11 mouse cellular contexts compared by ENCODE assay signal in genomic region chr10:24597789-24598188, GRCm38 (mm10). TPM values are rescaled to one million over a fixed set of nuclear protein-coding genes. Genes with fewer than 3 reads are reported as not detected.
DNase-seq lines count a peak whose midpoint lies in the region; ATAC-seq and TF ChIP-seq lines count a peak whose summit lies in the region.
"Had no signal": no experiment of that assay in that cellular context is flagged by ENCODE, and none has a peak within 500 bp of the region (broad histone marks: within the 10 kb centered on the region; RNA-seq: fewer than 3 reads in every experiment).

No protein-coding gene starts in this region.

- DNase-seq in forebrain, embryonic 10.5 days (ENCODE audit: extremely low spot score, low spot score) = no peak
- no peak for DNase-seq in kidney, postnatal 0 days (ENCODE audit: low spot score)
- no peak for DNase-seq in thymus, adult 18-20 months
- DNase-seq: cerebellum, adult 8-10 months had no signal

- no peak overlapping the region for H3K9ac ChIP-seq in forebrain, embryonic 15.5 days (replicated peaks)
- H3K9ac ChIP-seq in kidney, postnatal 0 days (ENCODE audit: low read depth, low read length) = no peak overlapping the region
- no peak overlapping the region for H3K9ac ChIP-seq in kidney, embryonic 14.5 days (ENCODE audit: low read depth, low read length)
- H3K9ac ChIP-seq in heart, embryonic 15.5 days = peak overlapping the region; percentile 88; the same call in 1 of the 2 replicates
- H3K9ac ChIP-seq: hindbrain, embryonic 15.5 days had no signal

- H3ac ChIP-seq in myocyte (ENCODE audit: control insufficient read depth, insufficient read length) = no peak overlapping the region

- no peak overlapping the region for H3K4me2 ChIP-seq in forebrain, embryonic 15.5 days (replicated peaks)
- H3K4me2 ChIP-seq in kidney, postnatal 0 days (ENCODE audit: low read length) = peak overlapping the region; percentile 73
- H3K4me2 ChIP-seq in kidney, embryonic 14.5 days (replicated peaks; ENCODE audit: low read depth, low read length) = no peak overlapping the region
- H3K4me2 ChIP-seq in heart, embryonic 15.5 days = peak overlapping the region; percentile 80
- H3K4me2 ChIP-seq in myocyte (ENCODE audit: low read depth) = peak overlapping the region; percentile 59

- ATAC-seq in forebrain, embryonic 15.5 days (replicated peaks) = no peak
- no peak for ATAC-seq in kidney, postnatal 0 days (replicated peaks; ENCODE audit: low FRiP score, low read depth)
- ATAC-seq in kidney, embryonic 14.5 days (ENCODE audit: low FRiP score, low TSS enrichment) = no peak
- no peak for ATAC-seq in heart, embryonic 15.5 days (replicated peaks; ENCODE audit: insufficient number of reproducible peaks, insufficient read depth, low FRiP score, low read depth)
- no peak for ATAC-seq in granulocyte monocyte progenitor cell, adult 5-6 weeks (replicated peaks; ENCODE audit: poor library complexity, severe bottlenecking)

- TF ChIP-seq POLR2A in myocyte (IDR thresholded peaks at IDR 0.05; ENCODE audit: insufficient read length, low read depth) = no peak

- H3K4me3 ChIP-seq in forebrain, embryonic 10.5 days = peak overlapping the region; percentile 82
- H3K4me3 ChIP-seq in forebrain, embryonic 15.5 days = no peak overlapping the region
- peak overlapping the region; percentile 51 for H3K4me3 ChIP-seq in kidney, postnatal 0 days (replicated peaks; ENCODE audit: low read depth, low read length)
- H3K4me3 ChIP-seq in kidney, embryonic 14.5 days (ENCODE audit: low read length) = no peak overlapping the region
- peak overlapping the region; percentile 71 for H3K4me3 ChIP-seq in heart, embryonic 15.5 days
- no peak overlapping the region for H3K4me3 ChIP-seq in myocyte
- H3K4me3 ChIP-seq: hindbrain, embryonic 15.5 days had no signal

- H3K4me1 ChIP-seq in forebrain, embryonic 10.5 days = peaks cover 51% of the 10 kb centered on the region
- H3K4me1 ChIP-seq in forebrain, embryonic 15.5 days = peaks cover 24% of the 10 kb centered on the region
- H3K4me1 ChIP-seq in kidney, postnatal 0 days (replicated peaks; ENCODE audit: insufficient read depth, low read length) = 0 out of 2 replicates have a peak, but pooled peaks cover 16% of the 10 kb centered on the region
- peaks cover 13% of the 10 kb centered on the region; the same call in 1 of the 2 replicates for H3K4me1 ChIP-seq in kidney, embryonic 14.5 days (ENCODE audit: control insufficient read depth, insufficient read depth, low read length)
- H3K4me1 ChIP-seq in heart, embryonic 15.5 days (replicated peaks) = peaks cover 35% of the 10 kb centered on the region

- H3K79me2 ChIP-seq in myocyte (ENCODE audit: control insufficient read depth, insufficient read depth) = no peaks in the 10 kb centered on the region

- H3K27me3 ChIP-seq in forebrain, embryonic 10.5 days (ENCODE audit: poor library complexity, severe bottlenecking) = no peaks in the 10 kb centered on the region
- no peaks in the 10 kb centered on the region for H3K27me3 ChIP-seq in forebrain, embryonic 15.5 days
- H3K27me3 ChIP-seq in kidney, postnatal 0 days (ENCODE audit: insufficient read depth, low read length) = no peaks in the 10 kb centered on the region
- H3K27me3 ChIP-seq in kidney, embryonic 14.5 days (ENCODE audit: control insufficient read depth, insufficient read depth, low read length) = no peaks in the 10 kb centered on the region
- no peaks in the 10 kb centered on the region for H3K27me3 ChIP-seq in heart, embryonic 15.5 days
- no peaks in the 10 kb centered on the region for H3K27me3 ChIP-seq in myocyte (ENCODE audit: control insufficient read depth, insufficient read depth, insufficient read length)
- H3K27me3 ChIP-seq: hindbrain, embryonic 15.5 days had no signal

- H3K36me3 ChIP-seq in forebrain, embryonic 10.5 days (replicated peaks) = peaks cover 24% of the 10 kb centered on the region
- no peaks in the 10 kb centered on the region for H3K36me3 ChIP-seq in forebrain, embryonic 15.5 days
- H3K36me3 ChIP-seq in kidney, postnatal 0 days (ENCODE audit: insufficient read depth, low read length) = 0 out of 2 replicates have a peak, but pooled peaks cover 4% of the 10 kb centered on the region
- no peaks in the 10 kb centered on the region for H3K36me3 ChIP-seq in kidney, embryonic 14.5 days (ENCODE audit: control insufficient read depth, insufficient read depth, low read length)
- H3K36me3 ChIP-seq in heart, embryonic 15.5 days = no peaks in the 10 kb centered on the region; the same call in 1 of the 2 replicates
- no peaks in the 10 kb centered on the region for H3K36me3 ChIP-seq in myocyte (ENCODE audit: control insufficient read depth, insufficient read depth)
- H3K36me3 ChIP-seq: hindbrain, embryonic 15.5 days had no signal

- no peaks in the 10 kb centered on the region for H3K9me3 ChIP-seq in forebrain, embryonic 10.5 days
- no peaks in the 10 kb centered on the region for H3K9me3 ChIP-seq in forebrain, embryonic 15.5 days
- no peaks in the 10 kb centered on the region for H3K9me3 ChIP-seq in kidney, postnatal 0 days (replicated peaks; ENCODE audit: low read length)
- no peaks in the 10 kb centered on the region for H3K9me3 ChIP-seq in kidney, embryonic 14.5 days (ENCODE audit: control insufficient read depth, low read length)
- no peaks in the 10 kb centered on the region for H3K9me3 ChIP-seq in heart, embryonic 15.5 days (replicated peaks)
- H3K9me3 ChIP-seq: hindbrain, embryonic 15.5 days had no signal

- 93% methylated on average over 4 of the region's 4 CpGs for WGBS in forebrain, embryonic 10.5 days
- 80% methylated on average over 4 of the region's 4 CpGs for WGBS in forebrain, embryonic 15.5 days
- WGBS in kidney, postnatal 0 days = 79% methylated on average over 4 of the region's 4 CpGs
- WGBS in kidney, embryonic 14.5 days = 76% methylated on average over 4 of the region's 4 CpGs
- WGBS in heart, embryonic 15.5 days = 56% methylated on average over 4 of the region's 4 CpGs

- 0 out of 2 replicates have a peak overlapping the region, but pooled peaks have one; percentile 40 for H3K27ac ChIP-seq in forebrain, embryonic 10.5 days
- H3K27ac ChIP-seq in forebrain, embryonic 15.5 days (replicated peaks) = no peak overlapping the region
- H3K27ac ChIP-seq in kidney, postnatal 0 days = 0 out of 2 replicates have a peak overlapping the region, but pooled peaks have one; percentile 91
- H3K27ac ChIP-seq in kidney, embryonic 14.5 days (ENCODE audit: low read depth, low read length) = no peak overlapping the region
- H3K27ac ChIP-seq in heart, embryonic 15.5 days = peak overlapping the region; percentile 99
- H3K27ac ChIP-seq: hindbrain, embryonic 15.5 days had no signal

- TF ChIP-seq CTCF in kidney, postnatal 0 days (IDR thresholded peaks at IDR 0.05; ENCODE audit: low read depth) = no peak

TF ChIP-seq in myocyte, 11 proteins besides CTCF, POLR2A, EP300 and RAD21:
- no peak for TF ChIP-seq TCF3 (IDR thresholded peaks at IDR 0.05; ENCODE audit: insufficient read length, low read depth)
- no peak for TF ChIP-seq MYOD1 (IDR thresholded peaks at IDR 0.05; ENCODE audit: control insufficient read depth in 1 of 3, insufficient read length in 2 of 3, low read depth in 2 of 3)
- no peak for TF ChIP-seq E2F4 (IDR thresholded peaks at IDR 0.05; ENCODE audit: insufficient read depth)
- no peak for TF ChIP-seq MYOG (IDR thresholded peaks at IDR 0.05; ENCODE audit: control insufficient read depth in 1 of 3, insufficient read depth in 1 of 3, insufficient read length in 2 of 3, low read depth in 2 of 3)
- no peak for TF ChIP-seq TCF12 (IDR thresholded peaks at IDR 0.05; ENCODE audit: insufficient read depth, poor library complexity, severe bottlenecking)

RNA-seq across cellular contexts. Expression of gene Ccn2, which starts 2.5 kb away (rescaled TPM):
- 11.2 and 11.7 TPM in 2 replicates for polyA plus RNA-seq in forebrain, embryonic 10.5 days (2016; fragmentation: Nextera tagmentation; extraction: Ambion mirVana)
- 2.3 and 2.4 TPM in 2 replicates for polyA plus RNA-seq in forebrain, embryonic 15.5 days (2015; fragmentation: Nextera tagmentation; extraction: Ambion mirVana)
- polyA plus RNA-seq in kidney, postnatal 0 days (2015; fragmentation: Nextera tagmentation; extraction: Ambion mirVana) = 14.3 and 18.4 TPM in 2 replicates
- polyA plus RNA-seq in kidney, embryonic 14.5 days (2014; fragmentation: Nextera tagmentation; extraction: Ambion mirVana) = 4.7 and 5.2 TPM in 2 replicates
- polyA plus RNA-seq in heart, embryonic 15.5 days (2015; fragmentation: Nextera tagmentation; extraction: Ambion mirVana) = 29.4 and 40.2 TPM in 2 replicates
- 7.2 TPM for polyA plus RNA-seq in myocyte (2012; fragmentation: generic; extraction: Trizol)
- total RNA-seq in granulocyte monocyte progenitor cell, adult 5-6 weeks (2014; fragmentation: Nextera tagmentation) = not detected in 2 replicates
- total RNA-seq in granulocyte monocyte progenitor cell, adult 5-6 weeks (2017) = not detected in 2 replicates
- total RNA-seq: megakaryocyte progenitor cell, adult 5-6 weeks had no signal

Comparison
In these comparisons a context has a peak if more than half of its experiments do, and no peak if none do; other contexts are left out.
1. H3K27ac ChIP-seq: peak in forebrain, embryonic 10.5 days (single experiment), kidney, postnatal 0 days (single experiment) and heart, embryonic 15.5 days (single experiment); none in forebrain, embryonic 15.5 days (single experiment) and kidney, embryonic 14.5 days (single experiment).
2. H3K4me3 ChIP-seq: peak in forebrain, embryonic 10.5 days (single experiment), kidney, postnatal 0 days (single experiment) and heart, embryonic 15.5 days (single experiment); none in forebrain, embryonic 15.5 days (single experiment), kidney, embryonic 14.5 days (single experiment) and myocyte (single experiment).
3. H3K4me2 ChIP-seq: peak in kidney, postnatal 0 days (single experiment), heart, embryonic 15.5 days (single experiment) and myocyte (single experiment); none in forebrain, embryonic 15.5 days (single experiment) and kidney, embryonic 14.5 days (single experiment).